Mouse (Mus musculus) testis, postnatal 14 days (tissue): ENCODE measurements around the gene Numb.

ENCODE experiments used
- DNase-seq: peaks from one replicate; pipeline ENCODE4 v3.0.0; 2021; ENCODE audit warnings: low spot score

The Numb gene

GRCm38 (mm10) chr12:83852512-83853213, 69.1 kb downstream of the Numb start:
- no peak for DNase-seq

GRCm38 (mm10) chr12:83850334-83850733, 71.4 kb downstream of the Numb start:
- no peak for DNase-seq

DNA sequence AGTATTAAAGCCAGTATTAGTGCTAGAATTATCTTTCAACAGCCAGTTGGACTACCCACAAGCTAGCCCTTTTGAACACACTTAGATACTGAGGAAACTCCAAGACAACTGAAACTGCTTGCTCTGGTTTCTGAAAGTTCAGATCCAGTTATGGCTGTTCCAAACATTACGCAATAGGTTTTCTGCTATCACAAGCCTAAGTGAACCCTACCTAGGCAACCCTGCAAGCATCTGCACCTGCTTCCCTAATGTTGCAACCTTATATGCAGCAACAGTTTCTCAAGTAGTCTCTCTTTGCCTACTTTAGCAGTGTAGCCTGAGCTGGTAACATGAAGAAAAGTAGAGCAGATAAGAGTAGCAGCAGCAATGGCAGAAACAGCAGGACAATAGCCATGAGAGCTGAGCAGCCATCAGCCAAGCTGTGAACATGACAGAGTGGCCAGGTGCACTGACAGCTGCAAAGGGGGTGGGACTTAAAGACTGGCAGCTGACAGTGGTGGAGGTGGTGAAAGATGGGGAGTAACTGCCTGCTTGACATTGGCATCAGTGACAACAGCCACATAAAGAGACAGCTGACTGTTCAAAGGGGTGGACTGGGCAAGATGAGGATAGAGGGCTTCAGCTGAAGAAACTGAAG, 73.0 kb downstream of the Numb start:
- DNase-seq: peak; percentile 16

DNA sequence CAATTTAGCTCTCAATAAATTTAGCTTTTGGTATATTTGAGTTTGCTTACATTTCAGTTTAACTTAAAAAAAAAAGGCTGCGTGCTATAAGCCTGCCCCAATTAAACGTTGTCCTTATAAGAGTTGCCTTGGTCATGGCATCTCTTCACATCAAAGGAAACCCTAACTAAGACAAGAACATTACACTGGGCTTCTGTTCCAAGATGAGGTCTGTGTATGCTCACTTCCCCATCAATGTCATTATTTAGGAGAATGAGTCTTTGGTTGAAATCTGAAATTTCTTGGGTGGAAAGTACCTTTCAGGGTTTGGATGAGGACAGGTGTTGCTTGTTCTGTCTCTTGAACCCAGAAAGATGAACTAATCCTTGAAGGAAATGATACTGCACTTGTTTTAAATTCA, 73.9 kb downstream of the Numb start:
- DNase-seq: no peak

GRCm38 (mm10) chr12:83842678-83843440, 78.9 kb downstream of the Numb start:
- DNase-seq: no peak

- no peak for DNase-seq
Measured at GRCm38 (mm10) chr12:83841409-83842190, 80.1 kb downstream of the Numb start.

GRCm38 (mm10) chr12:83833979-83834378, 87.8 kb downstream of the Numb start:
- no peak for DNase-seq

DNA sequence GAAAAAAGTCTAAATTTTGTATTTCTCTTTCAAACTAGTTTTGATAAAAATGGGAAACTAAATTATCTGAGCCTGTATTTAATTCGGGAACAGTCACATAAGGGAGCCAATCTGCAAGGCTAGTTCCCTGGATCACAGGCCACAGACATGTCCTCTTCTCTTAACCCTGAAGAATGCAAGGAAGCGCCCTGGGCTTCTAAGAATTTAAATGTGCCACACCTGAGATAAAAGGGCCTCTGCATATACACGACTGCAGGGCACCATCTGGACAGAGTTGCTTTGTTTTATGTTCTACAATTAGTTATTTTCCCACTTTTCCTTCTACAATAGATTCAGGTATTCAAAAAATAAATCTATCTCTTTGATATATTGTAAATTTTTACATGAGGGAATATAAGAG, 91.3 kb downstream of the Numb start:
- DNase-seq: no peak

- no peak for DNase-seq
Measured at GRCm38 (mm10) chr12:83816616-83817015, 105.1 kb downstream of the Numb start.

DNA sequence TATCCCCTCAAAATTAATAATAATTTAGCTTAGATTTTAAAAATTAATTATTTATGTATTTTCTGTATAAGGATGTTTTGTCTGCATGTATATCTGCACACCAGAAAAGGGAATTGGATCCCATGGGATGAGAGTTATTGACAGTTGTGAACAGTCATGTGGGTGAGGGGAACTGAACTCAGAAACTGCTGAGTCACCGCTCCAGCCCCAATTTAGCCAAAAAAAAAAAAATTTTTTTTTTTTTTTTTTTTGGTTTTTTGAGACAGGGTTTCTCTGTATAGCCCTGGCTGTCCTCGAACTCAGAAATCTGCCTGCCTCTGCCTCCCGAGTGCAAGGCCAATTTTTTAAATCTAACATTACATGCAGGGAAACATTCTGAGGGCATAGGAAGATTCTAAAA, 109.8 kb downstream of the Numb start:
- no peak for DNase-seq

GRCm38 (mm10) chr12:83803641-83804040, 118.1 kb downstream of the Numb start:
- DNase-seq: no peak

GRCm38 (mm10) chr12:83800943-83801342, 120.8 kb downstream of the Numb start:
- no peak for DNase-seq

DNA sequence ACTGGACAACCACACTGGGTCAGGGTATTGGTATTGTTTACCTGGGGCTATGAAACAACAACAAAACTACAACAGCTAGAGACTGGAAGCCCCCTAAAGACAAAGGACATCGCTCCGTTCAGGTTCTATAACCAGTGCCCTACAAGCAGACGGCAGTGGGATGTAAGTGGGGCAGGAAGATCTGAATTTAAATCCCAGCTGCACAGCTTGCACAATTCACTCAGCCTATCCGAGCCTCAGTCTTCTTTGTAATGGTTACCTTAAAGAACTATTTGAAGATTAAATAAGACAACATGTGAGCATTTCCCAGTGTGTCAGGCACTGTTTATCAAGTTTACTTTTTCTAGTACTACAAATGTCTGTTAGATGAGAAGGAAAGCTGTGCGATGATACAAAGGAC, 123.4 kb downstream of the Numb start:
- no peak for DNase-seq

- DNase-seq: no peak
Measured at GRCm38 (mm10) chr12:83795586-83795985, 126.1 kb downstream of the Numb start.

- DNase-seq: no peak
Measured at GRCm38 (mm10) chr12:83795051-83795450, 126.7 kb downstream of the Numb start.

DNA sequence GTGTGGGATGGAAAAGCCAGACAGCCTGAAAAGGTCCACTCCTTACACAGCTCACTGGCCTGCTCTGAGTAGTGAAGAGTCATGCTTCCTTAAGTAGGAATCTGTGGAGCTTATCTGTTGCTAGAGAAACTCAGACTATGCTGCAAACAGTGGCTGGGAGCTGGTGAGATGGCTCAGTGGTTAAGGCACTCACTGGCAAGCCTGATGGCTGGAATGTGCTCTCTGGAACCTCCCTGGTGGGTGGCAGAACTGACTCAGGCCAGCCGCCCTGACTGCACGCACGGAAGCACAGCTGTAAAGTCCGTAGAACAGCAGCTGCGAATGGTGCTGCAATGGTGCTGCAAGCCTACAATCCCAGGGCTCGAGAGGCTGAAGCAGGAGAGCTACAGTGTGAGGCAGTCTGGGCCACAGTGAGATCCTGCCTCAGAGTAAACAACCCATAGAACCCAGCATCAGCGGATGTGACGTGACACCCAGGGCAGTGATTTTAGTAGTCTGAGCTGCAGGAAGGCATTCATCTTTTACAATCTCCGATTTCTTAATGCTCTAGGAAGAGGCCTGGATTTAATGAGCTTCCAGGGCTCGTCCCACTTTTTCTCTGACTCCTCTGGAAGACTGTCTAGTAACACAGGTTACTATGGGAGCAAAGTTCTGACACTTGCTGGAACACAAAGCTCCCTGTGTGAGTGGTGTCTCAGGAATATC, 128.9 kb downstream of the Numb start:
- no peak for DNase-seq

DNA sequence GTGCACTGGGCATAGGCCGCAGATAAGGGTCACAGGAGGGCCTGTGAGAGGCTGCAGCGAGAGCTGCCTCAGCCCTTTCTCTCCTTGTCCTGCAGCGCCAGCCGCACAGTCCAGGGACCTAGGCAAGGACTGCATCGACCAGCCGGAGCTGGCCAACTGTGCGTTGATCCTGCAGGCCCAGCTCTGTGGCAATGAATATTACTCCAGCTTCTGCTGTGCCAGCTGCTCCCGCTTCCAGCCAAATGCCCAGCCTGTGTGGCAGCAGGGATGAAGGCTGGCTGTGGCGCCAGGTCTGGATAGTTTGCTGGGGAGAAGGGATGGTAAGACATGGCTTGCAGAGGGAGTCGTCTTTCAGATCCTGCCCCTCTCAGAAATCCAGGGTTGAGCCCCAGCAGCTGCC, 130.0 kb downstream of the Numb start:
- no peak for DNase-seq

- DNase-seq: no peak
Measured at GRCm38 (mm10) chr12:83790749-83791148, 131.0 kb downstream of the Numb start.

DNA sequence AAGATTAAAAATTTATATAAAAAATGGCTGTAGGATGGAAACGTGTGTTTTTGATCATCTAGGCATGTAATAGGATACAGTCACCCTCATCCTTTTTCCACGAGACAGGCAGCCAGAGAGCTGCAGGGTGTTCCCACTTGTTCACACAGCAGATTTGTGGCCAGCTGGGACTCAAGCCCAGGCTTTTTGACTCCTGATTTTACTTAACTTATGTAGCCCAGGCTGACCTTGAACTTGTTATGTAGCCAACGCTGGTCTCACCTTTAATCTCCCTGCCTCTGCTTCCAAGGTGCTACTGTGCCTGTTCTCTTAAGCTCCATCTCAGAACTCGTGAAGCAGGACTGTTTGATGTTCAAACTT, 132.0 kb downstream of the Numb start:
- DNase-seq: no peak

DNA sequence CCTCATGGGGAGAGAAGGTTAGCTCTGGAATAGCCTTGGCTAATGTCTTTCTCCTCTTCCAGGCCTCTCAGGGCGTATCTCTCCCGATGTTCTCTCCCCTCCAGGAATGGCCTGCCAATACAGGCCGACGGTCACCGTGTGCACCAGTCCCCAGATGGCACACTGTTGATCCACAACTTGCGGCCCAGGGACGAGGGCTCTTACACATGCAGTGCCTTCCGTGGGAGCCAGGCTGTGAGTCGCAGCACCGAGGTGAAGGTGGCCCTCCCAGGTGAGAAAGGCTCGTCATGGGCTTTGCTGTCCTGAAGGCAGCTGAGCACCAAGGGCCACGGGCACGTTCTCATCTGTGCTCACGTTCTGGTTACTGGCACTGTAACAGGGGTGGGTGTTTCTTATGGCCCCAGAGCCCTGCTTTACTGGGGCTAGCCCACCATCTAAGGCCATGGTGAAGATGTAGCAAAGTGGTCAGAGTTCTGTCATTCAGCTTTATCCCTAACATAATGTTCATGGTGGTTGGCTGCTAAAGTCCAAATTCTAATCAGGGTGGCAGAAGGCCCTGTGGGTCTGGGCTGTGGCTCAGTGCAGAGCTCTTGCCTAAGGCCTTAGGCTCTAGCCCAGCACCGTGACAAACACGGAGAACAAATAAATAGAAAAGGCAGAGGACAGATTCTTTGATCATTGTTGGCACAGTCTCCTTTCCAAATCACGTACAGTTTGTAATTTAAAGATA, 132.5 kb downstream of the Numb start:
- no peak for DNase-seq

- DNase-seq: no peak
Measured at GRCm38 (mm10) chr12:83785305-83785704, 136.4 kb downstream of the Numb start.
